Mouse (Mus musculus) hindbrain, embryonic 15.5 days (tissue): ENCODE measurements at regions not wholly inside any gene's neighbourhood (a gene's known extent, or its start where the extent isn't known, plus 50 kb on each side); places are given as distances from the start of the nearest gene placed in this dataset.

Experiments used
- ATAC-seq: fragments of 200-750 bp; cut with Nextera tagmentation; 2 replicates; pipeline ENCODE4 v1.8.0; 2017; ENCODE audit warnings: low read depth, moderate number of reproducible peaks, moderate TSS enrichment; ENCODE audit not compliant: low FRiP score
- H3K27ac ChIP-seq: fragments of 300-500 bp; sonication (generic); replicated peaks from 2 replicates; pipeline ENCODE4 v1.5.1; 2015; ENCODE audit warnings: mild to moderate bottlenecking, inconsistent platforms
- H3K27me3 ChIP-seq: fragments of 300-500 bp; sonication (generic); 2 replicates; pipeline ENCODE4 v1.6.1; 2015; ENCODE audit warnings: control low read depth, inconsistent platforms
- H3K36me3 ChIP-seq: fragments of 300-500 bp; sonication (generic); 2 replicates; pipeline ENCODE4 v1.6.1; 2015; ENCODE audit warnings: control low read depth, inconsistent platforms
- H3K4me1 ChIP-seq: fragments of 300-500 bp; sonication (generic); replicated peaks from 2 replicates; pipeline ENCODE4 v1.6.1; 2015; ENCODE audit warnings: control low read depth, inconsistent platforms
- H3K4me2 ChIP-seq: fragments of 300-500 bp; sonication (generic); 2 replicates; pipeline ENCODE4 v1.6.1; 2015; ENCODE audit warnings: moderate library complexity, mild to moderate bottlenecking, inconsistent platforms
- H3K4me3 ChIP-seq: fragments of 300-500 bp; sonication (generic); 2 replicates; pipeline ENCODE4 v1.5.1; 2015; ENCODE audit warnings: mild to moderate bottlenecking, inconsistent platforms
- H3K9ac ChIP-seq: fragments of 300-500 bp; sonication (generic); 2 replicates; pipeline ENCODE4 v1.6.1; 2015; ENCODE audit warnings: inconsistent platforms
- H3K9me3 ChIP-seq: fragments of 300-500 bp; sonication (generic); 2 replicates; pipeline ENCODE4 v1.6.1; 2016; ENCODE audit warnings: control low read depth, inconsistent platforms
- WGBS: fragments of 180-500 bp; shearing (Covaris S2); methylation state at CpG from one replicate; pipeline ENCODE4 v1.1.7; 2015; 5-methylcytosine and 5-hydroxymethylcytosine counted together

GRCm38 (mm10) chr3:77993700-77994099 is 1292.6 kb downstream of the Rapgef2 start:
- Histone ChIP-seq H3K9me3 (no peaks in the 10 kb centered on the region), H3K9ac (no peak overlapping the region), H3K4me2 (no peak overlapping the region), H3K36me3 (no peaks in the 10 kb centered on the region), H3K27ac (no peak overlapping the region), H3K4me3 (no peak overlapping the region), H3K4me1 (no peaks in the 10 kb centered on the region), H3K27me3 (no peaks in the 10 kb centered on the region)
- ATAC-seq: peak; percentile 68; the same call in 1 of the 2 replicates
- 59% methylated on average over 1 of the region's 1 CpGs for WGBS

DNA sequence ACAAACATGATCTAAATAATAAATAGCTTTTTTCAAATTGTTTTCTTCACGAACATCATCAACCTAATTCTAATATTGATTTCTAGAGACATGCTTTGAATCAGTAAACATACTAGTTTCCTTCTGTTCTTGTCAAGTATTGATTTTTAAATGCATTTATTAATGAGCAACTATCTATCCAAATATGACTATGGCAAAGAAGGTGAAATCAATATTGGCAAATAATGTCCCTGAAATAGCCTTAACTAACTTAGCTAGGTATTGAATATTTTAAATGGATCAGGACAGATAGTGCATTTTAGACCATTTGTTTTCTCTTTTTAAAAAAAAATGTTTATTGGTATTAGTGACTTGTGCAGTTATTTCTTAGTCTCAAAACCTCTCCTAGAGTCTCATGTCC is 1341.5 kb downstream of the Rapgef2 start:
- Histone ChIP-seq H3K9me3 (no peaks in the 10 kb centered on the region), H3K9ac (no peak overlapping the region), H3K4me2 (no peak overlapping the region), H3K27me3 (no peaks in the 10 kb centered on the region), H3K36me3 (no peaks in the 10 kb centered on the region), H3K4me1 (no peaks in the 10 kb centered on the region), H3K4me3 (no peak overlapping the region), H3K27ac (no peak overlapping the region)
- ATAC-seq: no peak
- WGBS: 79% methylated on average over 1 of the region's 1 CpGs

DNA sequence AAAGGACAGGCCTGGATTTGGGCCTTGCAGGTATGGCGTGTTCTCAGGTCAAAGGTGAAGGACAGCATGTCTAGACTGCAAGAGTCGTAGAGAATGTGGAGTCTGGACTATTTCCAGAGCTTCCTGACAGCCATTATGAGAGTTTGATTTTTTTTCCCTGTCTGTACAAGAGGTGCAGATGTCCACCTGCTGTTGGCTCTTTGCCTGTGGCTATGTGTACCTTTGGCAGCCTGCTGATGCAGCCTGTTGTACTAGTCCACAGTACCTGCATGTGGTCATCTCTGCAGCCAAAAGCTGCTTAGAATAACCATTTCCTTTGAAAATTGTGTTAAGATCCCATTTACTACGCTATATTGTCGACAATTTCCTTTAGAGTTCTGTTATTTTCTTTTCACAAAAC is 1389.1 kb downstream of the Rapgef2 start:
- Histone ChIP-seq H3K36me3 (no peaks in the 10 kb centered on the region), H3K9me3 (no peaks in the 10 kb centered on the region), H3K9ac (no peak overlapping the region), H3K4me3 (no peak overlapping the region), H3K4me1 (no peaks in the 10 kb centered on the region), H3K27me3 (no peaks in the 10 kb centered on the region), H3K4me2 (no peak overlapping the region), H3K27ac (no peak overlapping the region)
- ATAC-seq: no peak
- WGBS: 84% methylated on average over 4 of the region's 4 CpGs

DNA sequence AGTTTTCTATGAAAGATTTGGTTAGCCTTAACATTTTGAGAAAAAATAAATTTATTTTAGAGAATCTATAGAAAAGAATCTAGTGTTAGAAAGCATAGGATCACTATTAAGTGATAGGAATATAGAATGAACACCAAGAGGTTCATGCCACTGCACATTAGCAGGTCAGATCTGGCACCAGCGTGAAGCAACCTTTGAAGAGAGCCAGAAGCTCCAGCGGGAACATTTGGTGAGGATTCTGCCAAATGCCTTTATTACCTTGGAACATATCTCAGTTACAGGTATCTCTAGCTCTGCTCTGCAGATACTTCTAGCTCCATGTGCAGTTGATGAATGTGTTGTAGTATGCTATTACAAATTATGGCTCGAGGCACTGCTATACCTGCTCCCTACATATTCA is 1398.7 kb downstream of the Rapgef2 start:
- Histone ChIP-seq H3K4me1 (no peaks in the 10 kb centered on the region), H3K4me3 (no peak overlapping the region), H3K36me3 (no peaks in the 10 kb centered on the region), H3K9me3 (no peaks in the 10 kb centered on the region), H3K9ac (no peak overlapping the region), H3K27me3 (no peaks in the 10 kb centered on the region), H3K4me2 (no peak overlapping the region), H3K27ac (no peak overlapping the region)
- WGBS: 92% methylated on average over 3 of the region's 3 CpGs
- ATAC-seq: no peak

DNA sequence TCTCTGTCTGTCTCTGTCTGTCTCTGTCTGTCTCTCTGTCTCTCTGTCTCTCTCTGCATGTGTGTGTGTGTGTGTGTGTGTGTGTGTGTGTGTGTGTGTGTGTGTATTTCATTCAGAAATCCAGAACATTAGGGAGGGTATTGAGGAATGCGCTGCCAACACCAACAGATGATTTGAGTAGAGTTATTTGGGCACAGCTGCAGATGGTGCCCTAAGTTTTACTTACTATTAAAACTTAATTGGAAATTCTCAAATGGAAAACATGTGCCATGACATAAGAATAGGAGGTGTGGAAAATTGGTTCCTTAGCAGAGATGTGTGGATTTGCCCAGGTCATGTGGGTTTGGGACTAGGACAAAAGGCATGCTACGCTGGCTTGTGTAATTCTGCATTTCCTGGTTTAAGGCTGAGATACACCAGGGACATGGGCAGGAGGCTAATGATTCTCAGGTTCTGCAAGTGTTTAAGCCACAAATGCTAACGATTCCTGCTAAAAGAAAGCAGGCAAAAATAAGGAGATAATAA is 1437.5 kb downstream of the Rapgef2 start:
- Histone ChIP-seq H3K9ac (no peak overlapping the region), H3K4me1 (no peaks in the 10 kb centered on the region), H3K9me3 (no peaks in the 10 kb centered on the region), H3K27me3 (no peaks in the 10 kb centered on the region), H3K4me2 (no peak overlapping the region), H3K36me3 (no peaks in the 10 kb centered on the region), H3K27ac (no peak overlapping the region), H3K4me3 (no peak overlapping the region)
- no peak for ATAC-seq
- WGBS: 79% methylated on average over 3 of the region's 3 CpGs

DNA sequence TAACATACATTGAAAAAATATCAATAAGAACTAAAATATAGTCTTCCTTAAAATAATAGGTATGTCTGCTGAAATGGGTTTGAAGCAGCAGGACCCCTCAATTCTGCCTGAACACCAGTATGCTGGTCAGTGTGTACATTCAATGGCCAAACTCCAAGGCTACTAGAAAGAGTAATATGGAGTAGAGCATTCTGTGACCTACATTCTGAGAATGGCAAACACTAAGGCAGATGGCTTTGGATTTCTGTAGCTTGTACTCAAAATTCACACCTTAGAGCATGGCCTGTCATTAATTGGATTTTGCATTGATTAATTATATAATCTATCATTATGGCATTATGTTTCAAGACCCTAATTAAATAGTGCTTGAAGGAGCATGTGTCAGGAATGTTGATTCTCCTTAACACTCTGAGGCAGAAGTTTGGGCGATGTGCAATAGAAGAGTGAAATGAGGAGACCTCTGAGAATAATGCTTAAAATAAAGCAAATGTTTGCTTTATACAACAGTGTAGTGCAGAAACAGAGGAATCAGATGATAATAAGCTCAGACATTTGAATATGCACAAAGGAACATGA is 1454.0 kb downstream of the Rapgef2 start:
- no peak for ATAC-seq
- no peaks in the 10 kb centered on the region for H3K36me3 ChIP-seq
- H3K4me1 ChIP-seq: no peaks in the 10 kb centered on the region; the same call in 1 of the 2 replicates
- 72% methylated on average over 1 of the region's 1 CpGs for WGBS
- no peak overlapping the region for H3K4me3 ChIP-seq
- H3K9me3 ChIP-seq: no peaks in the 10 kb centered on the region
- H3K9ac ChIP-seq: no peak overlapping the region
- H3K27ac ChIP-seq: no peak overlapping the region
- no peak overlapping the region for H3K4me2 ChIP-seq
- H3K27me3 ChIP-seq: no peaks in the 10 kb centered on the region

DNA sequence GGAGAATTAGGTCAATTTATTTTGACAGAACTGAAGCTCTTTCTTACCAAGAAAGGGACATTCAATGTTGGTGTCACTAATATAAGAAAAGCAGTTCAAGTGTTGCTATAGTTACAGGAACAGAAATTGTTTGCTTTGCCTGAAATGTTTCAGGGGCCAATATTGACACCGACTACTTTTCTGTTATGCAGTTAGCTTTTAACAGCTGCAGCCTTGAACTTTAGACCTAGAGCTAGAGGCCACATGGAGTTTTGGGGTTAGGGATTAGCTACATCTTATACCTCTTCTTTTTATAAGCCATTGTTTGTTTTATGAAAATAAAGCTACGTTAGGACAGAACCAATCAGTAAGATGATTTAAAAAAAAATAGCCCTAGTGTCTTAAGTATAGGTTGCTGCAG is 1454.6 kb downstream of the Rapgef2 start:
- H3K27me3 ChIP-seq: no peaks in the 10 kb centered on the region
- 69% methylated on average over 2 of the region's 2 CpGs for WGBS
- no peak for ATAC-seq

DNA sequence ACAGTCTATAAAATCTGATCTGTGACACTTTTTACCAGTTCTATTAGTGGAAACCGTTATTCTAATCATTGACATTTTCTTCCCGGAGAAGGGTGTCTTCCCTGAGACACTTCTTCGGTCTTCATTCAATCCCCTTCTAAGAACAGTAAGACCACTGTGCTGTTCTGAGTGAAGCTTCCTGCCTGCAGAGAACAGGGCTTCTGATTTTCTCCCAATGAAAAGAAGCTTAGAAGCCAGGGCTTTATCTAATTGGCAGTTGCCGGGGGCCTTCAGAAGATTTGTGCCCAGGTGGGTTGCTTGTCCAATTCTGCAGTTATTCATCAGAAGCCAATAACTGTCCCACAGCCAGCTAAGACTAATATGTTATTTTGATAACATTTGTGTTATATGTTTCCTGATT is 1455.1 kb downstream of the Rapgef2 start:
- H3K4me3 ChIP-seq: no peak overlapping the region
- H3K9ac ChIP-seq: no peak overlapping the region
- no peaks in the 10 kb centered on the region; the same call in 1 of the 2 replicates for H3K4me1 ChIP-seq
- WGBS: 76% methylated on average over 4 of the region's 4 CpGs
- no peak for ATAC-seq
- H3K27ac ChIP-seq: no peak overlapping the region
- no peaks in the 10 kb centered on the region for H3K36me3 ChIP-seq
- no peaks in the 10 kb centered on the region for H3K9me3 ChIP-seq
- no peak overlapping the region for H3K4me2 ChIP-seq
- no peaks in the 10 kb centered on the region for H3K27me3 ChIP-seq

More for the DNA sequence above, 1454.6 kb downstream of the Rapgef2 start:
- H3K27ac ChIP-seq: no peak overlapping the region
- no peaks in the 10 kb centered on the region for H3K9me3 ChIP-seq
- H3K4me1 ChIP-seq: no peaks in the 10 kb centered on the region; the same call in 1 of the 2 replicates
- H3K9ac ChIP-seq: no peak overlapping the region
- H3K4me3 ChIP-seq: no peak overlapping the region
- H3K4me2 ChIP-seq: no peak overlapping the region
- H3K36me3 ChIP-seq: no peaks in the 10 kb centered on the region

DNA sequence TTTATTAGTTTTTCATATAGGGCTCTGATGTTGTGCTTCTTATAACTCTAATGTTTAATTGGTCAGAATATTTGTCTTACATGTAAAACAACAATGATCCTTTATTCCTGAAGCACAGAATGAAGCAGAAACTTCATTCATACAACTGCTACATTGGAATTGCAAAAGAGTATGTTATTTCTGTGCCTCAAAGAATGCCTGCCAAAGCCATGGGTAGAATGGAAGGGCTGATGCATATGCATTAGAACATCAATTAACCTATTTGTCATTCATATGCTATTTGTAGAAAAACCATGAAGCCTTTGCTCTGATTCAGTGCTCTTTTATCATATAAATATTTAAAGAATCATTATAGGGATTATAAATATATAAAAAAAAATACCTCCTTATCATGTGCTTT is 1456.1 kb downstream of the Rapgef2 start:
- no peak for ATAC-seq
- Histone ChIP-seq H3K9me3 (no peaks in the 10 kb centered on the region), H3K4me1 (no peaks in the 10 kb centered on the region; the same call in 1 of the 2 replicates), H3K4me3 (no peak overlapping the region), H3K27me3 (no peaks in the 10 kb centered on the region), H3K4me2 (no peak overlapping the region), H3K27ac (no peak overlapping the region), H3K36me3 (no peaks in the 10 kb centered on the region), H3K9ac (no peak overlapping the region)

- 81% methylated on average over 2 of the region's 2 CpGs for WGBS
- Histone ChIP-seq H3K4me3 (no peak overlapping the region), H3K4me1 (no peaks in the 10 kb centered on the region), H3K4me2 (no peak overlapping the region), H3K36me3 (no peaks in the 10 kb centered on the region), H3K9ac (no peak overlapping the region), H3K27me3 (no peaks in the 10 kb centered on the region), H3K9me3 (no peaks in the 10 kb centered on the region), H3K27ac (no peak overlapping the region)
- ATAC-seq: no peak
These were observed 1485.5 kb downstream of the Rapgef2 start for GRCm38 (mm10) chr3:77800776-77801175.

GRCm38 (mm10) chr3:77781783-77782182 is 1504.5 kb downstream of the Rapgef2 start:
- no peaks in the 10 kb centered on the region for H3K27me3 ChIP-seq
- no peaks in the 10 kb centered on the region for H3K9me3 ChIP-seq
- no peak overlapping the region for H3K4me2 ChIP-seq
- no peaks in the 10 kb centered on the region for H3K36me3 ChIP-seq
- no peak overlapping the region for H3K4me3 ChIP-seq
- no peaks in the 10 kb centered on the region for H3K4me1 ChIP-seq
- ATAC-seq: no peak
- H3K27ac ChIP-seq: no peak overlapping the region
- H3K9ac ChIP-seq: no peak overlapping the region

GRCm38 (mm10) chr3:77781332-77781731 is 1505.0 kb downstream of the Rapgef2 start:
- Histone ChIP-seq H3K27me3 (no peaks in the 10 kb centered on the region), H3K36me3 (no peaks in the 10 kb centered on the region), H3K4me3 (no peak overlapping the region), H3K9ac (no peak overlapping the region), H3K4me1 (no peaks in the 10 kb centered on the region), H3K4me2 (no peak overlapping the region), H3K27ac (no peak overlapping the region), H3K9me3 (no peaks in the 10 kb centered on the region)
- no peak for ATAC-seq

- Histone ChIP-seq H3K36me3 (no peaks in the 10 kb centered on the region), H3K4me3 (no peak overlapping the region), H3K9ac (no peak overlapping the region), H3K27me3 (no peaks in the 10 kb centered on the region), H3K27ac (no peak overlapping the region), H3K4me1 (no peaks in the 10 kb centered on the region), H3K4me2 (no peak overlapping the region), H3K9me3 (no peaks in the 10 kb centered on the region)
- 73% methylated on average over 3 of the region's 3 CpGs for WGBS
- ATAC-seq: no peak
These were observed 1527.4 kb downstream of the Rapgef2 start for GRCm38 (mm10) chr3:77758840-77759361.
